Mouse (Mus musculus) ES-E14 (cell line): ENCODE measurements around the gene Dexi.

Experiments used
- CHD2 ChIP-seq: IDR thresholded peaks from 2 replicates; pipeline ENCODE4 v1.6.1; 2014; ENCODE audit warnings: mild to moderate bottlenecking, low read depth, low read length, inconsistent platforms
- HCFC1 ChIP-seq: IDR thresholded peaks from 2 replicates; pipeline ENCODE4 v1.6.1; 2012; ENCODE audit warnings: low read length, inconsistent platforms, borderline replicate concordance; ENCODE audit not compliant: insufficient read depth
- MAFK ChIP-seq: IDR thresholded peaks from 2 replicates; pipeline ENCODE4 v1.6.1; 2014; ENCODE audit warnings: mild to moderate bottlenecking, low read depth, low read length, inconsistent platforms; ENCODE audit not compliant: insufficient read depth
- ZC3H11A ChIP-seq: IDR thresholded peaks from 2 replicates; pipeline ENCODE4 v1.6.1; 2012; ENCODE audit warnings: low read depth, mild to moderate bottlenecking, inconsistent platforms, low read length, borderline replicate concordance

- TF ChIP-seq HCFC1 (no peak), CHD2 (no peak), MAFK (no peak), ZC3H11A (no peak)
Observed at GRCm38 (mm10) chr16:10551592-10551991, 8.7 kb upstream of the Dexi start.
